Mouse (Mus musculus) gastrocnemius, postnatal 25 days (tissue): ENCODE results near the gene Rcor1. TPM values are rescaled to one million over a fixed set of nuclear protein-coding genes. Genes with fewer than 3 reads are reported as not detected.
"Not testable (repeated sequence)": the region's sequence is repeated elsewhere in the genome, so short reads cannot be mapped to it uniquely, and the experiment has no call there.

ENCODE experiments used
- DNase-seq: peaks from one replicate; pipeline ENCODE4 v3.0.0; 2022
- total RNA-seq, 2 experiments: library from RNA; stranded (reverse); gene quantifications; 1 replicate in 1 of 2; 2 replicates in 1 of 2; pipeline ENCODE4 v1.2.3; 2021

The Rcor1 gene
- total RNA-seq, 2 experiments from 2014 or later, result 7.6 to 8.3 TPM

GRCm38 (mm10) chr12:111067816-111068215 is 28.7 kb downstream of the Rcor1 start:
- no peak for DNase-seq

DNA sequence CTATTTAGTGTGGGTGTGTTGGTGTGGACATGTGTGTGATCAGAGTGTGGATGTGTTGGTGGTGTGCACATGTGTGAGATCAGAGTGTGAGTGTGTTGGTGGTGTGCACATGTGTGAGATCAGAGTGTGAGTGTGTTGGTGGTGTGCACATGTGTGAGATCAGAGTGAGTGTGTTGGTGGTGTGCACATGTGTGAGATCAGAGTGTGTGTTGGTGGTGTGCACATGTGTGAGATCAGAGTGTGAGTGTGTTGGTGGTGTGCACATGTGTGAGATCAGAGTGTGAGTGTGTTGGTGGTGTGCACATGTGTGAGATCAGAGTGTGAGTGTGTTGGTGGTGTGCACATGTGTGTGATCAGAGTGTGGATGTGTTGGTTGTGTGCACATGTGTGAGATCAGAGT is 30.1 kb downstream of the Rcor1 start:
- not testable (repeated sequence) for DNase-seq

DNA sequence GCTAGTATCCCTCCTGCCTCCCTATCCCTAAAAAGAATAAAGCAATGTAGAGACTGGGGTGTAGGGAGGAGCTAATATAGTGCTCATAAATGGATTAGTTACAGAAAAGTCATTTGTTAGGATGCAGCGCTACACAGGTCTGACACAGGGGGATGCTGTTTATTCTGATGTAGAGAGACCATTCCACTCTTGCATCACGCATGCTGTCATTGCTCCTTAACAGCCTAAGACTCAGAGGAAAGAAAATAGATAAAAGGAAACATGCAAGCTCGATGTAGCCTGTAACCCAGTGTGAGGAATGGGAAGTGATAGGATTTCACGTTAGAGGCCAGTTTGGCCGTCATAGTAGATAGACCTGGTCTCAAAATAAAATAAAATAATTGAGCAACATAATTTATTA is 31.9 kb downstream of the Rcor1 start:
- DNase-seq, result no peak

- DNase-seq, result peak; percentile 53
Observed at GRCm38 (mm10) chr12:111071477-111072152, 32.5 kb downstream of the Rcor1 start.

DNA sequence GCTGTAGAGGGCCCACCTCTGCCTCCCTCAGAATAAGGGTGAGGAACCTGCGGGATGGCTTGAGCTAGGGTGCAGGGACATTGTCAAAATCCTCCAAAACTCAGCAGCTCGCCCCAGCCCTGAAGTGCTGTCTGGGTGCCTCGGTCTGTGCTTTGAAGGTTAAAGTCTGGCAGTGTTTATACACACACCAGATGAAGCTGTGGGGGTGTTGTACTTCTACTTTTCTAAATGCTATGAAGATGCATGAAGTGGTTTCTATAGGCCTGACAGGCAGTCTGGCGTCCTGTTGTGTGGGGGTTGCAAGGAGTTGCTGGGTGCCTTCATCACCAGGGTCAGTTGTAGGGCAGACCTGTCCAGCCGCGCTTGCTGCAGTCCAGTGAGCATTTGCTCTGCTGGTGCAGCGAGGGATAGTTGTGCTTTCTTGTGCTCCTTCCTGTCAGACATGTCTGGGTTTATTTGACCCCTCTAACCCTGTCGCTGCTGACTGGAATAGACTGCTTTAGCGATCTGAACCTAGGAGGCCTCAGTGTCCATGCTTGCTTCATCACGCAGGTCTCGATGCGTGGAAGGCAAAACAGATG is 37.3 kb downstream of the Rcor1 start:
- DNase-seq, result no peak

- DNase-seq, result no peak
Observed at GRCm38 (mm10) chr12:111085579-111085978, 46.4 kb downstream of the Rcor1 start.

DNA sequence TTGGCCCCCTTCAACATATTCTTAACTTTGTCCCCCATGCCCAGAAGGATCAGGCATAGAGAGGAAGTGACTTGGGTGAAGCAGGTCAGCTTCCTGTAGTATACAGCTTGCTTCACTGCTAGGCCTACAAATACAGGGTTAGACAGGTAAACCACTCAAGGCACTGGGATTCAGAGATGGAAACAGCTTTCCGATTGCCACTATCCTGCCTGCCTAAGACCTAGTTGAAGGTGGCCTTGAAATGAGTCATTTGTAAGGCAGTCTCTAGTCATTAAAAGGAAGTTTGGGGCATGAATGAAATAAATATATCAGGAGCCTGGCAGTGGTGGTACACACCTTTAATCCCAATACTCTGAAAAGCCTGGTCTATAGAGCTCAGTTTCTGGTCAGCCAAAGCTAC is 47.9 kb downstream of the Rcor1 start:
- DNase-seq, result no peak

GRCm38 (mm10) chr12:111088186-111088585 is 49.0 kb downstream of the Rcor1 start:
- DNase-seq, result no peak

GRCm38 (mm10) chr12:111088731-111089141 is 49.6 kb downstream of the Rcor1 start:
- DNase-seq, result no peak

DNA sequence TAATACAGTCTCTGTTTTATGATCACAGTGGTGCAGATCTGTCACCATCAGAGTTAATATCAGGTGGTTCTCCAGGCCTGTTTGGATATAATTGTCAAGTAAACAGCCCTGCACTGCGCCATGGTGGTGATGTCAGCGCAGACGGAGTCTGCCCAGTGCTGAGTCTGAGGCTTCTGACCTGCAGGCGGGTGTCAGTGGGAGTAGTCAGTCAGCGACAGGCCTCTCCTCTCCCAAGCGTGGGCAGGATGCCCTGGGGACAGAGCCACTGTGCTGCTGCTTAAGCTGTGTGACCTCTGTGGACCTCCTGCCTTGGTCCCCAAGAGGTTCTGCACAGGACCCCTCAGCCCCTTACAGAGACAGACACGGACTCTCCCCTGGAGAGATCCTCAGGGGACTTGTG is 50.0 kb downstream of the Rcor1 start:
- peak; percentile 31 for DNase-seq

DNA sequence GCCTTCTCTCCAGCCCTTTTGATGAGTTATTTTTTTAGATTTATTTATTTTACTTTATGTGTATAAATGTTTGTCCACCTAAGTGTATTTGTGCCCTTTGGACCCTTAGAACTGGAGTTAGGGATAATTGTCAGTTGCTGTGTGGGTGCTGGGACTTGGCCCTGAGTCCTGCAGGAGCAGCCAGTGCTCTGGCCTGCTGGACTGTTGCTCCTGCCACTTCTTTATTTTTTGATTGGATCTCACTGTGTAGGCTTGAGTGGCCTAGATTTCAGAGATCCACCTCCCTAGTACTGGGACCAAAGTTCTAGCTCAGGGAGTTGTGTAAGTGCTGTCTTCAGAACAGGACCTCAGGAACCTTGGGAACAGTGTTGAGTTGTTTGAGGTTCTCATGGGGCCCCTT is 51.6 kb downstream of the Rcor1 start:
- DNase-seq, result no peak

- DNase-seq, result no peak
Observed at GRCm38 (mm10) chr12:111091981-111092380, 52.8 kb downstream of the Rcor1 start.

- DNase-seq, result no peak
Observed at GRCm38 (mm10) chr12:111094073-111094472, 54.9 kb downstream of the Rcor1 start.

DNA sequence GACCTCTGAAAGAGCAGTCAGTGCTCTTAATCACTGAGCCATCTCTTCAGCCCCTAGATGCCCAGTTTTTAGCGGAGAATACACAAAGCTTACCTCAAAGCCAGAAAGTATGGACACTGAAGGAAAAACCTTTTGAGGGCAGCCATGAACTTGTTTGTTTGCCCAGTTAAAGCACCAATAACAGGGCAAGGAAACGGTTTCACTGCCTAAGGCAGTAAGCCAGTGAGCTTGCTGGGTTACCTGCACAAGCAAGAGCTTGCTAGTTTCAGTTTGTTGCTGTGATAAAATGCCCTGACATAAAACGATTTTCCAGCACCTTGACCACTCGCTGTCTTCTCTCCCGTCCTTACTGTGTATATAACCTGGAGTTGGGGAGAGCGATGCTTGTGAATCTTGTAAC is 55.9 kb downstream of the Rcor1 start:
- no peak for DNase-seq

DNA sequence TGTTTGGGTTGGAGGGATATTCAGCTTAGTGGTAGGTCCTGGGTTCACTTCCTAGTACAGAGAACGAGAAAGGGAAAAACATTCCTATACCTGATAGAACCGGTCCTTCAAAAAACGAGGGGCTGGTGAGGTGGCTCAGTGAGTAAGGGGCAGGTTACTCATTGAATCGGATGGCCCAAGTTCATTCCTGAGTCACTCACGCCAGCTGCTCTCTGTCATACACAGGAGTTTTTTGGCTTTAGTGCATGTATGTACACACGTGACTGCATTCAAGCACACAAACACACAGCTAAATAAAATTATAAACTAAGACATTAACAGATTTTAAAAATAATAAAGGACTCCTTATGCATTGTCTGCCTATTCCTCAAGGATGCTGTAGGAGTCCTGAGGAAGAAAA is 57.1 kb downstream of the Rcor1 start:
- no peak for DNase-seq

DNA sequence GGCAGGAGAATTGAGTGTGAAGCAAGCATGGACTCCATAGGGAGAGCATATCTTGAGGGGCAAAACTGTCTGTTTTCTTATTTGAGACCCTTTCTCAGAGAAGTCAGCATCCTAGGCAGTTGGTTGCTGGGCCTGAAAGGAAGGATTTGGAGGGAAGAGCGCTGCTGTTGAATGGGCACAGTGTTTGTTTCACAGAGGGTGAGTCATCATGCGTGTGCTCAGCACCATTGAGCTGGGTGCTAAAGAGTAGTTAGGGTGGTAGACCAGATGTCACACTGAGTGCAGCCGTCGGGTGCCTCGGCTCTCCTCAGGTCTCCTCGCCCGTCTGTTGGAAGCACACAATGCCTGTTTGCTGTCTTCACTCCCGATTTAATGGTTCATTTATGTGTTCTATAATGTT is 57.9 kb downstream of the Rcor1 start:
- DNase-seq, result no peak

DNA sequence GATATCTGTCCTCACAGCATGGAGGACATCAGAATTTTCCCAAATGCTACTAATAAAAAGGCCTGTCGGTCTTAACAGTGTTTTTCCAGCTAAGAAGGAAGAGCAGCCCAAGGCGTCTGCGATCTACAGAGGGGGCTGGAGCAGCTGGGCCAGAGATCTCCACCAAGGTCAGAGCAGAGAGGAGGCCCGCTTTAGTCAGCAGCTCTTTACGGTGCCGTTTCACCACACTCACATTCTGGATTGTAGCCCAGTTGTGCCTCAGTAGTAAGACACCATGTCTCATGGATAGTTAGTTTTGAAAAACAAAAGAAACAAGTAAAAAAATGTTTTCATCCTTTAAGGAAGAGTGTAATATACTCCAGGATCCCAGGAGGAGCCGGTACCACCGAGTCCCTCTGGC is 72.0 kb downstream of the Rcor1 start:
- DNase-seq, result no peak

GRCm38 (mm10) chr12:111114593-111114992 is 75.4 kb downstream of the Rcor1 start:
- no peak for DNase-seq

- DNase-seq, result no peak
Observed at GRCm38 (mm10) chr12:111119506-111120085, 80.4 kb downstream of the Rcor1 start.

DNA sequence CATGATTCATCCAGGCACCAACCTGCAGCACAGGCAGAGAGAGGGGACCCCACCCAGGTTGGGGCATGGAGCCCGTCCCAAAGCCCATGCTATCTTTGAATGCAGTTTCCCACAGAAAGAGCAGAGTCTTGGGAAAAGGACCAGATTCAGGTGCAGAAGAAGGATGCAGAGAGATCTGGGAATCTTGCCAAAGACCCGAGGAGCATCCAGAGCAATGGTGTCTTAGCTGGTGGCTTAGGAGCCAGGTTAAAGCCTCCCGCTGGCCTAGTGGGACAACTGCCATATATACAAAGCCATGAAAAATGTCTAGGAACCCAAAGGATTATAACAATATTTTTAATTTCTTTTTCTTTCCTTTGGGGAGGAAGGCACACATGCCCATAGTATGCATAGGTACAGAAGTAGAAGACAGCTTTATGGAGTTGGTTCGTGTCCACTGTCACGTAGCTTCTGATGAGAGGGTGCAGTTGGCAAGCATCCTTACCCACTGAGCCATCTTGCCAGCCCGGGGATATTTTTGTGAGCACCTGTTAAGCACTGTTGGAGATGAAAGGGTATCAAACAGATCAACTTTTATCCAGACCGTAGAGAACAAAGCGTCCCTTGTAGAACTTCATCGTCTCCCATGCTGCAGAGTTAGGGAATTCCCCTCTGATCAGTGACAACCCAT is 82.0 kb downstream of the Rcor1 start:
- DNase-seq, result no peak

- DNase-seq, result no peak
Observed at GRCm38 (mm10) chr12:111122332-111122852, 83.2 kb downstream of the Rcor1 start.

DNA sequence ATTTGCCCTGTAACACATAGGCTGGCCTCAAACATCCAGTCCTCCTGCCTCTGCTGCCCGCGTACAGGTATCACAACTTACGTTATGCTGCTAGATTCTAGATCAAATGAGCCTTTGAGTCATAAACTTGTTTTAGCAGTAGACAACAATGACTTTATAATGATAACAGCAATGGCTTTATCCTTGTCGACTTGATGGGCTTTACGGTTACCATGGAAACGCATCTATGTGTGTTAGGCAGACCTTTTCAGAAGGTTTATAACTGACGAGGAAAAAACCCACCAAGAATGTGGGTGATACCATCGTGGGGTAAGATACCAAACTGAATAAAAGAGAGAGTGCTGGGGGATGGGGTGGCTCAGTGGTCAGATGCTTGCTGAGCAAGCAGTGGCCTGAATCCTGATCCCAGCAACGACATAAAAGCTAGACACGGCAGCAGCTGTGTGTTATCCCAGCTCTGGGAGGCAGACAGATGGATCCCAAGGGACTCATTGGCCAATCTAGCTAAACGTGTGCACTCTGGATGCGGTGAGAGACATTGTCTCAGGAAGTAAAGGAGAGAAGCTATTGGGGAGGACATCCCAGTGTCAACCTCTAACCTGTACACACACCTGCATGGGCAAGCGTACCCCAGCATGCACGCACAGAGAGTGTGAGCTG is 85.6 kb downstream of the Rcor1 start:
- DNase-seq, result no peak

DNA sequence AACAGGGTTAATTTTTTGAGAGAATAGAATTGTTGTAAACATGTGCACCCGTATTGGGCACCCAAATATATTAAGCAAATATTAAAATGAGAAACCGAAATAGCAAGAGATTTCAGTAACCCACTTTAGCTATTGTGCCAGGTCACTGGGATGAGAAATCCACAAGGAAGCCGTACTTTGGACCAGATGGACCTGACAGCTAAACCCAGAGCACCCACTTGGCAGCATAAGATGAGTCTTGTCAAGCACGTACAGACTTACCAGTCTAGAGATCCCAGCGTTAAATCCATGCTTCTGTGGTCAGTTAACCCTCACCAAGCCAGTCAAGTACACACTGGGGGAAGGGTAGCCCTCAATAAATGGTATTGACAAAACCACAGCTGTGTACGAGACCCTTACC is 86.5 kb downstream of the Rcor1 start:
- no peak for DNase-seq
